Mouse (Mus musculus) forebrain, embryonic 10.5 days (tissue): Measurements from ENCODE around the gene Dennd4b. TPM values are rescaled to one million over a fixed set of nuclear protein-coding genes. Genes with fewer than 3 reads are reported as not detected.

Experiments
- DNase-seq: peaks from one replicate; pipeline ENCODE4 v3.0.0-alpha.2; 2017; ENCODE audit warnings: low spot score; ENCODE audit errors: extremely low spot score
- H3K27ac ChIP-seq: fragments of 300-500 bp; sonication (generic); 2 replicates; pipeline ENCODE4 v1.5.1; 2016; ENCODE audit warnings: mild to moderate bottlenecking
- H3K27me3 ChIP-seq: fragments of 300-500 bp; sonication (generic); 2 replicates; pipeline ENCODE4 v1.6.1; 2016; ENCODE audit warnings: mild to moderate bottlenecking; ENCODE audit not compliant: poor library complexity, severe bottlenecking
- H3K36me3 ChIP-seq: fragments of 300-500 bp; sonication (generic); replicated peaks from 2 replicates; pipeline ENCODE4 v1.6.1; 2016; ENCODE audit warnings: mild to moderate bottlenecking, moderate library complexity
- H3K4me1 ChIP-seq: fragments of 300-500 bp; sonication (generic); 2 replicates; pipeline ENCODE4 v1.6.1; 2016
- H3K4me3 ChIP-seq: fragments of 300-500 bp; sonication (generic); 2 replicates; pipeline ENCODE4 v1.5.1; 2016; ENCODE audit warnings: mild to moderate bottlenecking, moderate library complexity
- H3K9me3 ChIP-seq: fragments of 300-500 bp; sonication (generic); 2 replicates; pipeline ENCODE4 v1.6.1; 2016; ENCODE audit warnings: mild to moderate bottlenecking, moderate library complexity
- WGBS: fragments of 180-500 bp; shearing (Covaris S2); methylation state at CpG from one replicate; pipeline ENCODE4 v1.1.7; 2016; 5-methylcytosine and 5-hydroxymethylcytosine counted together
- polyA plus RNA-seq: library from polyadenylated mRNA; unstranded; fragments of >200 nt; fragmentation: Nextera tagmentation; extraction: Ambion mirVana; gene quantifications from 2 replicates; pipeline ENCODE4 v1.2.1, GENCODE M21; 2016

The Dennd4b gene
- polyA plus RNA-seq, 1 experiment from 2014 or later, result 7.2 TPM

DNA sequence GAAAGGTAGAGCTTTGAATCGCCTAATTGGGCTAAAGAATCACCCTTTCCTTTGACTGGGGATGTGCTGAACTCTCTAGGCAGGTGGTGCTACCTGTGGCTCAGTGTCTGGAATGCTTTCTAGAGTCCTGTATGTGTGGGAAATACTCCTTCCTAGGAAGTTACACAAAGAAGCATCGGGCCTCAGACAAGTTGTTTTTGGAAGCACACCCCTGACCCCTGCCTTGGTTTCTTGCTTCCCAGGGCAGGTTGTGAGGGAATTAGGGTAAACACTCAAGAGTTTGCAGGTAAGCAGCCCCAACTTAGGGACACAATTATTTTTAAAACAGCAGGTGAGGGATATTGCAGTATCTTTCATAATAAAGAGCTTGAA lies 9.8 kb upstream of the Dennd4b start:
- Histone ChIP-seq H3K4me3 (peak overlapping the region; percentile 76), H3K9me3 (no peaks in the 10 kb centered on the region), H3K4me1 (peaks cover 27% of the 10 kb centered on the region), H3K36me3 (peaks cover 59% of the 10 kb centered on the region), H3K27me3 (no peaks in the 10 kb centered on the region), H3K27ac (peak overlapping the region; percentile 86)
- DNase-seq, result no peak
- WGBS, result 31% methylated on average over 2 of the region's 2 CpGs

DNA sequence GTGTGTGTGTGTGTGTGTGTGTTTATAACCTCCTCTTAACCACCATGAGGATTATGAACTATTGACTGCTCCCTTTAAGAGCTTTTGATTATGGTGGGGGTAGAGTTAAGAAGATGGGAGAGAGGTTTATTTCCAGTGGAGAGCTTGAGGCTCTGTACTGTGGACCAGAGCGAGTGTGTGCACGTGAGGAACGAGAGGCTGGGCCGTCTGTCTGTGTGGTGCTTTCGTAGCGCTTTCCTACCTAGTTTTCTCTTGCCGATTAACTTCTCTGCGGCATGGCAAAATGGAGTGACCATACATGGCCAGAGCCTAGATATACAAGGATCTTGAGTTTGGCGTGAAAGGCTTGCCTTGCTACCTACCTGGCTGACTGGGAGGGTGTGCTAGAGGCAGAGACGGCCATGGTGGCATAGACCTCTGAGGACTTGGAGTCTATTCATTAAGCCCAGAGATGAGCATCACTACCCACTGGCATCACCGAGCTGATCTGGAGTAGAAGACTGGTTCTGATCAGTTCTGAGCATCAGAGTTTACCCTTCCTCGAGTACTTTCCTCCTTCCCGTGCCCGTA lies 9.1 kb upstream of the Dennd4b start:
- Histone ChIP-seq H3K27ac (no peak overlapping the region), H3K27me3 (no peaks in the 10 kb centered on the region), H3K4me1 (peaks cover 24% of the 10 kb centered on the region), H3K36me3 (peaks cover 59% of the 10 kb centered on the region), H3K9me3 (no peaks in the 10 kb centered on the region), H3K4me3 (peak overlapping the region; percentile 76)
- DNase-seq, result no peak
- WGBS, result 93% methylated on average over 14 of the region's 14 CpGs

DNA sequence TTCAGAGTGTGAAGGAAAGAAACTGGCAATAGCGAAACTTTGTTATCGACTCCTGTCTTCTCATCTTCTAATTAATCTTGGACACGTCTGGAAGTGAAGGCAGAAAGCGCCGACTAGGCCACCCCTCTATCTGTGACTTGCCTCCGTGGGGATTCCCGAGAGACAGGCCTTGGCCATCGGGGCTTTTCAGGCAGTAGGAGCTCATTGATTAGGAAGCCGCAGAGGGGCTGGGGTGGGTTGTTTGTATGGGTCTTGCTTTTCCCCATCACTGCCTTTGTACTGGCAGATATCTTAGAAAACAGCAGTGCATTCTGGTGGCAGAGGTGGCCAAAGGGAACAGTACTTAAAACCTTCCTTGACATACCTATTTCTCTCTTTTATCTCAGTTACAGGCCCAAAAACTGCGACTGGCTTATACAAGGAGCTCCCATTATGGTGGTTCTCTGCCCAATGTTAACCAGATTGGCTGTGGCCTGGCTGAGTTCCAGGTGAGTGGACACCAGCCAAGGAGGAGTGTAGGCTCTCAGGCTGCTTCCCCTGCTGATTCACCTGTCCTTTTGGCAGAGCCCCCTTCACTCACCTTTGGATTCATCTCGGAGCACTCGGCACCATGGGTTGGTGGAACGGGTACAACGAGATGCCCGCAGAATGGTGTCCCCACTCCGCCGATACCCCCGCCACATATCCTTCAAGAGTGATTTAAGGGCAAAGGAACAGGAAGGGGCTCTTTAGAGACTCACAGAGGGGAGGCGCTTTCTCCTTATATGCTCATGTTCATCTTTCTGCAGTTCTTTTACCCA lies 8.1 kb upstream of the Dennd4b start:
- no peaks in the 10 kb centered on the region for H3K9me3 ChIP-seq
- no peak overlapping the region for H3K4me3 ChIP-seq
- no peak for DNase-seq
- WGBS, result 94% methylated on average over 19 of the region's 19 CpGs
- no peak overlapping the region for H3K27ac ChIP-seq
- no peaks in the 10 kb centered on the region for H3K27me3 ChIP-seq
- peaks cover 24% of the 10 kb centered on the region for H3K4me1 ChIP-seq
- H3K36me3 ChIP-seq, result peaks cover 60% of the 10 kb centered on the region

DNA sequence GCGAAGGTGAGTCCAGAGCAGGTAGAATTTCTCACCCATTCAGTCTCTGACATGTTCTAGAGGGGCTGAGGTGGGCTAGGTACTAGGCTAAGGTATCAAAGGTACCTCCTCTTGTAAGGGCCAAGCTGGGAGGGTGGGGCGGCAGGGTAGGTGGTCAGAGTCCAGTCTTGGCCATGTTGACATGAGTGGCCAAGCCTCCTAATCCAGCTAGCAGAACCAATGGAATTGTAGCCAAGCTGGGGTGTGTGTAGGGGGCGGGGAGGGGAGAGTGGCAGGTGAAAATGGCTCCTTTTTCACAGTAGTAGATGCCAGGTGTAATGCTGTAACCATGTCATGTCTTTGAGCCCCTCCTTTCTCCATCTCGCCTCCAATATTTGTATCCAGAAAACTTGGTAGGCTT lies 6.5 kb upstream of the Dennd4b start:
- Histone ChIP-seq H3K36me3 (peaks cover 74% of the 10 kb centered on the region), H3K4me3 (no peak overlapping the region), H3K9me3 (no peaks in the 10 kb centered on the region), H3K27me3 (no peaks in the 10 kb centered on the region), H3K4me1 (peaks cover 22% of the 10 kb centered on the region), H3K27ac (no peak overlapping the region)
- no peak for DNase-seq
- 92% methylated on average over 4 of the region's 4 CpGs for WGBS

DNA sequence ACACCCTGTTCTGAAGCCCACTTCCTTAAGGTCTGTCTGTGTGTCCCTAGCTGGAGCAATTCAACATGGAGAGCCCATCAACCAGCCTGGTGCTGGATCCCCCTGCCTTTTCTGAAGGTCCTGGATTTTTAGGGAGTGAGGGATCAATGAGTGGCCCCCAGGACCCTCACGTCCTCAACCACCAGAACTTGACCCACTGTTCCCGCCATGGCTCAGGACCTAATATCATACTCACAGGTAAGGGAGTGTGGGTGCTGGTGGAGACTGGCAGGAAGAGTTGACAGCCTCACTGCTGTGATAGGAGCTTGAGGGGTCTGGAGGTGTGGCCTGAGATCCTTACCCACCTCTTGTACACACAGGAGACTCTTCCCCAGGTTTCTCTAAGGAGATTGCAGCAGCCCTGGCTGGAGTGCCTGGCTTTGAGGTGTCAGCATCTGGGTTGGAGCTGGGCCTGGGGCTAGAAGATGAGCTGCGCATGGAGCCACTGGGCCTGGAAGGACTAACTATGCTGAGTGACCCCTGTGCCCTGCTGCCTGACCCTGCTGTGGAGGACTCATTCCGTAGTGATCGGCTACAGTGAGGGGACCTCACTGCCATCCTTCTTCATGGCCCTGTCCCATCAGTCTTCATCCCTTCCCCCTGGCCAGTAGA lies 1.7 kb upstream of the Dennd4b start:
- H3K4me1 ChIP-seq, result peaks cover 27% of the 10 kb centered on the region
- no peak for DNase-seq
- no peak overlapping the region for H3K27ac ChIP-seq
- WGBS, result 90% methylated on average over 5 of the region's 5 CpGs
- no peaks in the 10 kb centered on the region for H3K9me3 ChIP-seq
- no peak overlapping the region for H3K4me3 ChIP-seq
- peaks cover 72% of the 10 kb centered on the region for H3K36me3 ChIP-seq
- H3K27me3 ChIP-seq, result no peaks in the 10 kb centered on the region

DNA sequence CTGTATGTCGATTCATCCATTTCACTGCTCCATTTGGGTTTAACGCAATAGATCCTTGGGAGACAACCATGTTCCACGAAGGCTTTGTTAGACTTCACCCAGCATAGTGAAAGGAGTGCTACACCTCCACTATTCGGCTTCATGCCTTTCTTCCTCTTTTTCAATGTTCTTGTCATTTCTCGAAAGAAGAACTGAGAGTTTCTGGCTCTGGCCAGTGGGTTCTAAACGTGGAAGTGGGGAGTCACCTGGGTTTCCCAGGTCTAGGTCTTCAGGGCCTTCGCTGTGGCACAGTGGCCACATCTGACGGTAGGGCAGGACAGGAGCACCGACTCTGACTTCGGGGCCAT lies 325 bp upstream of the Dennd4b start:
- peaks cover 70% of the 10 kb centered on the region for H3K36me3 ChIP-seq
- H3K27me3 ChIP-seq, result no peaks in the 10 kb centered on the region
- 37% methylated on average over 10 of the region's 10 CpGs for WGBS
- H3K4me1 ChIP-seq, result peaks cover 27% of the 10 kb centered on the region
- no peak for DNase-seq
- H3K4me3 ChIP-seq, result peak overlapping the region; percentile 83
- H3K9me3 ChIP-seq, result no peaks in the 10 kb centered on the region
- H3K27ac ChIP-seq, result peak overlapping the region; percentile 98

DNA sequence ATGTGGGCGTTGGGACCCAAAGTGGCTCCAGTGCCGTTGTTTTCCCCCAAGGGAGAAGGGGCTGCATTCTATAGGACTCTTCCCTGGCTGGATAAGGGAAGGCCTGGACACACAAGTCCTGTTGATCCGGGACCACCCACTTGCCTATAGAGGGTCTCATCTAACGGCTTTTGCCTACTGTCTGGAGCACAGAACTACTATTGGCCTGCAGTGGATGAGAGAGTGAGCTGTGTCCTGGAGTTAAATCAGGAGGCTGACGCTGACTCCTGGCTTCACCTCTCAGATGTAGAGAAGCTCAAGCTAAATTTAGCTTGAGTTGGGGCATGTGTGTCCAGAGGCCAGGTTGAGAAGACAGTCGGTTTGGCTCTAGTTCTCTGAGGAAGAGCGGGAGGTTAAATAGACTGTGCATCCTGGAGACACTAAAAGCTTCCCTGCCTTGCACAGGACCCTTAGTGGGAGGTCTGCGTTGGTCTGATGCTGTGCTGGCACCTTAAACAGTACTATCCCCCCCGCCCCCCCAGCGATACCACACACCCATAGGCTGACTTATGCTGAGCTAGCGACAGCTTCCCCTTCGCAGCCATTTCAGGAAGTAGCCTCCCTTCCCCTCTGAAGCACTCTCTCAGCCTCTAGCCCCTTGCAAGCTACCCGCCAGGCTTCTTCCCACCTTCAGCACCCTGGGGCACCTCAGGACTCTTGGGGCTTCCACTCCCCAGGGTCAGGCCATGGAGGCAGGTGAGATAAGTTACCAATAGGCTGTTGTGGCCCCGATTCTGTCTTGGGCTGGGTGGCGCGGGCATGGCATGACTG lies 1.2 kb downstream of the Dennd4b start:
- no peaks in the 10 kb centered on the region for H3K27me3 ChIP-seq
- peaks cover 67% of the 10 kb centered on the region for H3K36me3 ChIP-seq
- peak overlapping the region; percentile 98 for H3K27ac ChIP-seq
- no peak for DNase-seq
- no peaks in the 10 kb centered on the region for H3K9me3 ChIP-seq
- peak overlapping the region; percentile 83 for H3K4me3 ChIP-seq
- peaks cover 27% of the 10 kb centered on the region for H3K4me1 ChIP-seq
- WGBS, result 30% methylated on average over 16 of the region's 16 CpGs

DNA sequence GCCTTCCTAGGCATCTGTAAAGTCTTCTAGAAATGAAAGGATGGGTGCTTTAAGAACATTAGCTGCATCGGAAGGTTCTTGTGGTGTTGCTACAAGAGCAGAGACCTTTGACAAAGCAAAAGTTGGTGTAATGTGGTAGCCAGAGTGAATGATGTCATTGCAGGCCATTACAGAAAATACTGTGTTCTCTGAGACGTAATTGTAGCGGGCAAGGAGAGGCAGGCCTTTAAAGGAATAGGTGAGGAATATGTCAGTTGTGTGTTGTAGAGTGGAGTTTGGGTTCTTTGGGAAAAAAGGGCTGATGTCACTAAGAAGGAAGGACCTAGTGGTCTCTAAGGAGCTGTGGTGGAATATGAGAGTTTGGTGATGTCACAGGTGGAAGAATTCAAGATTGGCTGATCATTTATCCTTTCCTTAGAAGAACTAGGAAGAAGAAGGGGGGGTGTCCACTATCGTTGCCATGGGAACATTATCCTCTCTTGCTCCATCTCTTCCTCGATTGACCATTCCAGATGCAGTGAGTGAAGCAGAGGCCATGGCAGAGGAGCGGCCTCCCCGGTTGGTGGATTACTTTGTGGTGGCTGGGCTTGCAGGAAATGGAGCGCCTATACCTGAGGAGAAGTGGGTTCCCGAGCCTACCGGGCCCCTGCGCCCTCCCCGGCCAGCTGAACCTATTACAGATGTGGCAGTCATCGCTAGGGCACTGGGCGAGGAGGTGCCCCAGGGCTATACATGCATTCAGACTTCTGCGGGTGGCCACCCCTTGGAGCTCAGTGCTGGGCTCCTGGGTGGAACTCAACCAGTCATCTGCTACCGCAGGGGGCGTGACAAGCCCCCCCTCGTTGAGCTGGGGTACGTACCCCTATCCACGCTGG lies 2.2 kb downstream of the Dennd4b start:
- Histone ChIP-seq H3K4me3 (peak overlapping the region; percentile 83; the same call in 1 of the 2 replicates), H3K27me3 (no peaks in the 10 kb centered on the region), H3K9me3 (no peaks in the 10 kb centered on the region), H3K36me3 (peaks cover 67% of the 10 kb centered on the region), H3K27ac (no peak overlapping the region), H3K4me1 (peaks cover 27% of the 10 kb centered on the region)
- WGBS, result 92% methylated on average over 20 of the region's 20 CpGs
- no peak for DNase-seq

DNA sequence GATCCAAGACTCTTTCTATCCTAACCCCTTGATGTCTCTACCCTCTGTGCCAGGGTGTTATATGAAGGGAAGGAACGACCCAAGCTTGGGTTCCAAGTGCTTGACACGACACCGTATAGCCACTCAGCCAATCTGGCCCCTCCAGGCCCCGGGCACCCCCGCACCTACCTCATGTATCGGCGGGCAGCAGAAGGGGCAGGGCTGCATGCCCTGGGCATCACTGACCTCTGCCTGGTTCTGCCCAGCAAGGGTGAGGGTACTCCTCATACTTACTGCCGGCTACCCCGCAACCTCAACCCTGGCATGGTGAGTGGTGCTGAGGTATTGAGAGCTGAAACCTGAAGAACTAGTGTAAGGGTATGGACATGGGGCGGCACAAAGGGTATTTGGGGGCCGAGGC lies 3.2 kb downstream of the Dennd4b start:
- WGBS, result 96% methylated on average over 11 of the region's 11 CpGs
- Histone ChIP-seq H3K9me3 (no peaks in the 10 kb centered on the region), H3K36me3 (peaks cover 66% of the 10 kb centered on the region), H3K27me3 (no peaks in the 10 kb centered on the region), H3K27ac (no peak overlapping the region), H3K4me1 (peaks cover 27% of the 10 kb centered on the region), H3K4me3 (no peak overlapping the region)
- DNase-seq, result no peak

DNA sequence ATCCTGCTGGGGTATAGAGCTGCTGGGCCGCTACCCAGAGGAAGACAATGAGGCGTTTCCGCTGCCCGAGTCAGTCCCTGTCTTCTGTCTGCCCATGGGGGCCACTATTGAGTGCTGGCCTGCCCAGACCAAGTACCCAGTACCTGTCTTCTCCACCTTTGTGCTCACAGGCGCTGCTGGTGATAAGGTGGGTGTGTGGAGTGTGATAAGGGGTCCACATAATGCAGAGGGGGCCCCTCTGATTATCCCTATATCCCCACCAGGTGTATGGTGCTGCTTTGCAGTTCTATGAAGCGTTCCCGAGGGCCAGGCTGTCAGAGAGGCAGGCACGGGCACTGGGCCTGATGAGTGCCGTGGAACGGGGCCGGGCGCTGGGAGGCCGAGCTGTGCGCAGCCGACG lies 4.0 kb downstream of the Dennd4b start:
- no peak overlapping the region for H3K27ac ChIP-seq
- 90% methylated on average over 16 of the region's 16 CpGs for WGBS
- peaks cover 27% of the 10 kb centered on the region for H3K4me1 ChIP-seq
- no peak for DNase-seq
- H3K27me3 ChIP-seq, result no peaks in the 10 kb centered on the region
- H3K36me3 ChIP-seq, result peaks cover 68% of the 10 kb centered on the region
- H3K4me3 ChIP-seq, result no peak overlapping the region
- no peaks in the 10 kb centered on the region for H3K9me3 ChIP-seq

DNA sequence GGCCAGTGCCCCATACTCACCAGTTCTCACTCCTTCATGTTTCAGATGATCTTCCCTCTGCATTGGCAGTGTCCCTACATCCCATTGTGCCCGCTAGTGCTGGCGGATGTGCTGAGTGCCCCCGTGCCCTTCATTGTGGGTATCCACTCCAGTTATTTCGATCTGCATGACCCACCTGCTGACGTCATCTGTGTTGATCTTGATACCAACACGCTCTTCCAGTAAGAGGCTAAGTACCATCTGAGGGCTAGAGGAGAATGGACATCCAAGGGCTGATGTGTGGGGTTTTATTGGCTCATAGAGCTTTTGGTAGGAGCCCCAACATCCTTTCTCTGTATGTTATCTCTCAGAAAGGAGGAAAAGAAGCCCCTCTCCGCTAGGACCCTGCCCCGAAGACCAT lies 5.8 kb downstream of the Dennd4b start:
- DNase-seq, result no peak
- Histone ChIP-seq H3K27me3 (no peaks in the 10 kb centered on the region), H3K4me3 (no peak overlapping the region), H3K36me3 (peaks cover 80% of the 10 kb centered on the region), H3K9me3 (no peaks in the 10 kb centered on the region), H3K27ac (no peak overlapping the region), H3K4me1 (peaks cover 15% of the 10 kb centered on the region)
- WGBS, result 95% methylated on average over 8 of the region's 8 CpGs

DNA sequence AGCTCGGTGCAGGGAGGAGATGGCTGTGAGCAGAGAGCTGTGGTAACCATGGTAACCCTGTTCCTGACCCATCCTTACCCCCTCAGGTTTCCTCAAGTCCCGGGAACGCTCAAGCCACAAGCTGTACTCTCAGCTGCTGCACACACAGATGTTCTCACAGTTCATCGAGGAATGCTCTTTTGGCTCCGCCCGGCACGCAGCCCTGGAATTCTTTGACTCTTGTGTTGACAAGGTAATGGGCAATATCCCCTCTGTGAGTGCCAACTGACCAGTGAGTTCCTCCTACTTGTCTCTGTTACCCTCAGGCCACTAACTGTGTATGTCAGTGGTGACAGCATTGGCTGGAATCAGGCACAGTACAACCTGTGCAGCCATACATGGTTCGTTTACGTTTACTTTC lies 7.2 kb downstream of the Dennd4b start:
- Histone ChIP-seq H3K4me3 (no peak overlapping the region), H3K4me1 (peaks cover 7% of the 10 kb centered on the region), H3K36me3 (peaks cover 94% of the 10 kb centered on the region), H3K27ac (no peak overlapping the region), H3K9me3 (no peaks in the 10 kb centered on the region), H3K27me3 (no peaks in the 10 kb centered on the region)
- 82% methylated on average over 9 of the region's 9 CpGs for WGBS
- no peak for DNase-seq
